Mouse (Mus musculus) testis, adult 2 months (tissue): ENCODE measurements around the gene Rab40c. TPM values are rescaled to one million over a fixed set of nuclear protein-coding genes. Genes with fewer than 3 reads are reported as not detected.
A peak's percentile ranks its signal among the peaks of the same experiment; 100 is the strongest.

Experiments used
- H3K27ac ChIP-seq: fragments of 200-500 bp; 2 replicates; pipeline ENCODE4 v1.5.1; 2012; ENCODE audit warnings: low read depth, low read length; ENCODE audit not compliant: control insufficient read depth, insufficient read depth
- H3K27me3 ChIP-seq: fragments of 200-500 bp; 2 replicates; pipeline ENCODE4 v1.6.1; 2012; ENCODE audit warnings: mild to moderate bottlenecking, low read length, moderate library complexity; ENCODE audit not compliant: control insufficient read depth, insufficient read depth
- H3K36me3 ChIP-seq: fragments of 200-500 bp; 2 replicates; pipeline ENCODE4 v1.6.1; 2012; ENCODE audit warnings: mild to moderate bottlenecking, low read length; ENCODE audit not compliant: control insufficient read depth, insufficient read depth
- H3K4me1 ChIP-seq: fragments of 200-500 bp; 2 replicates; pipeline ENCODE4 v1.6.1; 2012; ENCODE audit warnings: low read length; ENCODE audit not compliant: control insufficient read depth, insufficient read depth
- H3K4me3 ChIP-seq: fragments of 200-500 bp; 2 replicates; pipeline ENCODE4 v1.5.1; 2012; ENCODE audit warnings: low read depth, mild to moderate bottlenecking, low read length, moderate library complexity, mixed read lengths; ENCODE audit not compliant: control insufficient read depth
- CTCF ChIP-seq: fragments of 200-500 bp; IDR thresholded peaks from 2 replicates; pipeline ENCODE4 v1.5.1; 2012; ENCODE audit warnings: low read depth, mild to moderate bottlenecking, inconsistent platforms, low read length, moderate library complexity; ENCODE audit not compliant: control insufficient read depth, insufficient read depth, insufficient replicate concordance
- POLR2A ChIP-seq: fragments of 200-500 bp; IDR thresholded peaks from 2 replicates; pipeline ENCODE4 v1.6.1; 2012; ENCODE audit warnings: low read depth, mild to moderate bottlenecking, inconsistent platforms, low read length, moderate library complexity; ENCODE audit not compliant: control insufficient read depth
- polyA plus RNA-seq: library from polyadenylated mRNA; depleted of rRNA; stranded (reverse); fragments of >200 nt; gene quantifications from 2 replicates; pipeline ENCODE4 v1.2.3, GENCODE M21; 2012

The Rab40c gene
- polyA plus RNA-seq, 1 experiment, result 31.9 TPM

DNA sequence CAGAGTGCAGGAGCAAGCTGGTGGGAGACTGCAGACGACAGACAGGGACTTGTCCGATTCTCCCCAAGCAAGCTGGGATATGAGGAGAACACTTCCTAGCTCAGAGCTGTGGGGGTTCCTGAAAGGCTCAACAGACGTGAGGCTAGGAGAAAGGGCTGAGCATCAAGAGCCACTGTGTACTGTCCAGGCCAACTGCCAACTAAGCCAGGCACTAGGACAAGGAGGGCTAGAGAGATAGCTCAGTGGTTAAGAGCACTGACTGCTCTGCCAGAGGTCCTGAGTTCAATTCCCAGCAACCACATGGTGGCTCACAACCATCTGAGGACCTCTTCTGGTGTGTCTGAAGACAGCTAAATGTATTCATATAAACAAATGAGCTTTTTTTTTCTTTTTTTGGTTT, 77.0 kb downstream of the Rab40c start:
- Histone ChIP-seq H3K4me1 (peaks cover 8% of the 10 kb centered on the region), H3K4me3 (no peak overlapping the region), H3K27ac (no peak overlapping the region), H3K36me3 (no peaks in the 10 kb centered on the region), H3K27me3 (no peaks in the 10 kb centered on the region)
- TF ChIP-seq POLR2A, result no peak
- no peak for TF ChIP-seq CTCF

DNA sequence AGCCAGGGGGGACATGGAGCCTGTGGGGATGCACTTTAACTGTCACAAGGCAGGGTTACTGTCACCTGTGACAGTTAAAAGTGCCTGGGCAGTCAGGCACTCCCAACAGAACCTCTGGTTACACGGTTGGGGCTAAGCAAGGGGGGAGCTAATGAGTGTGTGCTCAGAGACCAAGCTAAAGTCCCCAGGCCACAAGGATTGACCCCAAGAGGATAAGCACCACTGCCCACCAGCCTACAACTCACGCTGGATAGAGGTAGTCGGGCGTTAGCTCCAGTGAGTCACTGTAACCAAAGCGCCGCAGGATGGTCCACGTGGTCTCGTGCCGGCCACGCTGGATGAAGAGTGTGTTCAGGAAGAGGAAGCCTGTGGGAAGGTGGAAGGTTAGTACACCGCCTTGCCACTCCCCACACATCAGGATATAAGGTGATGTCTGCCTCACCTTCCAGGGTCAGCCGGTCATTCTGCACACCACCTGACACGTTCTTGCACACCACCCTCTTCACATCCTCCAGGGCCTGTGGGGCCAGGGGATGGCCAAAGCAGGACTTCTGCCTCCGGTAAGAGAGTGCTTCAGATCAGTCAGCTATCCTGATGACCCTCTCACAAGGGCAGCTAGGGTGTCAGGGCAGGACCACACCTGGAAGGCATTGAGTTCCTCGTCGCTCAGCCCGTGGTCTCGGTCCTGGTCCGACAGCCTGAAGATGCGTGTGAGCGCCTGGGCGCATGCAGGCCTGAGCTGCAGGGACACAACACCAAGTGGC, 78.2 kb downstream of the Rab40c start, which contains the start of gene Gm20683:
Gene Gm20683, minus strand, starts transcription at position 647 of the 764 bp plus-strand sequence.
- no peak for TF ChIP-seq POLR2A
- no peak for TF ChIP-seq CTCF
- Histone ChIP-seq H3K4me1 (peaks cover 18% of the 10 kb centered on the region), H3K4me3 (no peak within 1 kb of the TSS), H3K27ac (no peak within 1 kb of the TSS), H3K36me3 (no peaks in the 10 kb centered on the region), H3K27me3 (no peaks in the 10 kb centered on the region)

DNA sequence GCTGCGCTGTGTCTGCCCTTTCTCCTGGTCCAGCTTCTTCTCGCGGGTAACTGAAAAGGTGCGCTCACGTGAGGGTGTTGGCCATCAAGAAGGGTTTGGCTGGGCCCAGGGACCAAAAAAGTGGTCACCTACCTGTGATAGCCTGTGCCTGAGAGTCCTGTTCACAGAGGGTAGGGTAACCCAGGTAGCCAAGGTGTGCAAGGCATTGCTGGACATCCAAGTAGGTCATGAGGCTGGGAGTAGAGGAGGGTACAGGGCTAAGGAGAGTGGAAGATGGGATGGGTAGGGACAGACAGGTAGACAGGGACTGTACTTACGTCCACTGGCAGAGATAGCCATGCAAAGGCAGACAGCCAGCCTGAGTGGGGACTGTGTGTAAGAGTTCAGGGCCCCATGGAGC, 79.0 kb downstream of the Rab40c start:
- H3K4me3 ChIP-seq, result no peak overlapping the region
- peaks cover 22% of the 10 kb centered on the region for H3K4me1 ChIP-seq
- H3K27ac ChIP-seq, result no peak overlapping the region
- H3K36me3 ChIP-seq, result no peaks in the 10 kb centered on the region
- H3K27me3 ChIP-seq, result no peaks in the 10 kb centered on the region
- TF ChIP-seq POLR2A (no peak), CTCF (no peak)

DNA sequence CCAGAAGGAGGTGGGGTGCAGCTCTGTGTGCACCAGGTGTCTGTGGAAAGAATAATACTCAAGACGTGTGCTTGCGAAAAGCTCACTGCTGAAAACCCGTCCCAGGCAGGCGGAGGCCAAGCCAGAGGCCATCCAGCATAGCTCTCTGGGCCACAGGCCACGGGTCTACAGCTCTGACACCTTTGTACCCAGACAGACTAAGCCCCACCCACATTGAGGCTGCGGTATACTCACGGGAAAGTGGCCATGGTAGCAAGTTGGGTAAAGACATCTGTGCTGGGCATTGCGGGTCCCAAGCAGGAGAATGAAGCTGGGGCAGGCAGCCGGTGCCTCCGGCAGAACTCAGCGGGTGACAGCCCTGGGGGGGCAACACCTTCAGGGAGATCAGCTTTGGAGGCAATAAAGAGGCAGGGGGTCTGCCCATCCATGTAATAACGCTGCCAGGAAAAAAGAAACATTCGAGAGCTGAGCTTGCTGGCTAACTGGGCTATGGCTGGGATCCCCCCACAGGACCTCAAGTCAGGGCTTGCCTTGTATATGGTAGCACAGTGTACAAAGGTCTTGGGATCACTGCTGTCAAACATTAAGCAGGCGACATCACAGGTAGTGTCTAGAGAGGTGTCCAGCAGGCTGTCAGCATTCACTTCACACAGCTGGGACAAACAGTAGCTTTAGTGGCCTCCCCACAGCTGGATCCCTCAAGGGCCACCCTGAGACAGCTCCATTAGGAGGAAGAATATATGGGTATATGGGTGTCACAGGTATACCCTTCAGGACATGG, 79.9 kb downstream of the Rab40c start:
- no peak overlapping the region for H3K4me3 ChIP-seq
- H3K27ac ChIP-seq, result no peak overlapping the region
- TF ChIP-seq POLR2A (no peak), CTCF (no peak)
- H3K36me3 ChIP-seq, result no peaks in the 10 kb centered on the region
- no peaks in the 10 kb centered on the region for H3K27me3 ChIP-seq
- H3K4me1 ChIP-seq, result peaks cover 19% of the 10 kb centered on the region

DNA sequence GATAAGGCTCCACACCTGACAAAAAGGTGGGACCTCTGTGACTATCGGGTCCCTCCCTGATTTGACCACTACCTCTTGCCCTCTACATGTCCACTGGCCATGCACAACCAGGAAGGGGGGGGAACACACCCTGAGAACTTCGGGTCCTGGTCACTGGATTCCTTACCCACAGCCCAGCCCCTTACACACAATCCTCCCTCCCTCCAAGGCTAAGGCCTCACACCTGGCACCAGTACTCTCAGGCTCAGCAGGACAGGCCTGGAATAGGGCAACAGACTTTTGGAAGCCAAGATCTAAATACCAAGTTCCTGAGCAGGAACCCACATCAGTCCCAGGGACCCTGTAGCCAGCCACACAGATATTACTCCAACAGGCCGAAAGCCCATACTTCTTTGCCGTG, 80.6 kb downstream of the Rab40c start:
- no peak overlapping the region for H3K4me3 ChIP-seq
- no peak overlapping the region for H3K27ac ChIP-seq
- H3K4me1 ChIP-seq, result peaks cover 26% of the 10 kb centered on the region
- H3K27me3 ChIP-seq, result no peaks in the 10 kb centered on the region
- no peak for TF ChIP-seq CTCF
- no peak for TF ChIP-seq POLR2A
- no peaks in the 10 kb centered on the region for H3K36me3 ChIP-seq

DNA sequence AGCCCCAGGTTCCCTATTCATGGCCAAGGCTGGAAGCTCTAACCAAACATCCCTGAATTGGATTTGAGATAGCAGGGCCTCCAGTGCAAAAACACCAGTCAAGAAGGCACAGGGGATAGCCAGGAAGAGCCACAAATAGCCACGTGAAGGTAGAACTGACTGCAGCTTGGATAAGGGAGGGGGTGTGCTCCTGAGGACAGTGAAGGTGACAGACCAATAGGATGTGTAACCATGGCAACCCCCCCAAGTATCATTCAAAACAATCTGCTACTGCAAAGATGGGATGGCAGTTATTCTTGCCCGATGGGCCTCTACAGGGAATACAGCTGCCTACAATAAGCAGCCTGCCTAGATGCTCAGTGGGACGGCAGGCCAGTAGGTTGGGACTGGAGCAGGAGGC, 82.0 kb downstream of the Rab40c start:
- Histone ChIP-seq H3K4me3 (no peak overlapping the region), H3K27me3 (no peaks in the 10 kb centered on the region), H3K36me3 (no peaks in the 10 kb centered on the region), H3K27ac (peak overlapping the region; percentile 23), H3K4me1 (peaks cover 31% of the 10 kb centered on the region)
- TF ChIP-seq CTCF (no peak), POLR2A (no peak)

DNA sequence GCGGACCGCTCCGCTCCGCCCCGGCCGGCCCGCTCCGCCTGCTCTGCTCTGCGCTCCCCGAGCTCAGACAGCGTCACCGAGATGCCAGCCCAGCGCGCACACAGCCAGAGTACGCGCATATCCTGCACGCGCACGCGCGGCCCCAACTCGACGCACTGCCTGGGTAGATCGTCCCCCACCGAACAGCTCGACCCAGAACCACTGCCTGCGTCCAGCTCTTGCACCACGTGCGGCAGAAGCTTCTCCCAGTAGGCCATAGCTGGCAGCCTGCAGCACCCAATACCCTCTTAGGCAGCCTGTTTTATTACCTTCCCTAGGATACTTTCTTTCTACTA, 82.5 kb downstream of the Rab40c start, which contains the start of gene Rhbdl1:
Gene Rhbdl1, minus strand, starts transcription at position 220 of the 335 bp plus-strand sequence.
- H3K4me3 ChIP-seq, result peak within 1 kb of the TSS; percentile 30
- TF ChIP-seq POLR2A (no peak), CTCF (no peak)
- no peaks in the 10 kb centered on the region for H3K36me3 ChIP-seq
- H3K27ac ChIP-seq, result peak within 1 kb of the TSS; percentile 23
- peaks cover 33% of the 10 kb centered on the region for H3K4me1 ChIP-seq
- H3K27me3 ChIP-seq, result no peaks in the 10 kb centered on the region
